Mouse (Mus musculus): ENCODE data around the gene Ripk3.

Ripk3 gene

GRCm38 (mm10) chr14:55762001-55762821, 26.5 kb downstream of the Ripk3 start:
- peak in 1 of 2 experiments; percentile 73 for DNase-seq (ENCODE audit: low spot score in 2 of 2)

- no peak for DNase-seq (ENCODE audit: low spot score in 2 of 2)
Measured at GRCm38 (mm10) chr14:55761163-55761562, 27.5 kb downstream of the Ripk3 start, which contains the start of gene Ltb4r2. TSS of gene Ltb4r2 (plus strand) at chr14:55761428.

- peak; percentile 82 to 92 for DNase-seq (ENCODE audit: low spot score in 2 of 2)
Measured at GRCm38 (mm10) chr14:55760156-55760555, 28.5 kb downstream of the Ripk3 start.

GRCm38 (mm10) chr14:55758363-55758784, 30.3 kb downstream of the Ripk3 start, which contains the start of gene Cideb:
TSS of gene Cideb (minus strand) at chr14:55758458.
- no peak for DNase-seq (ENCODE audit: low spot score in 2 of 2)

- DNase-seq (ENCODE audit: low spot score in 2 of 2) = no peak
Measured at GRCm38 (mm10) chr14:55757566-55757965, 31.1 kb downstream of the Ripk3 start.

GRCm38 (mm10) chr14:55747051-55747847, 41.4 kb downstream of the Ripk3 start:
- DNase-seq (ENCODE audit: low spot score in 2 of 2) = no peak

- DNase-seq (ENCODE audit: low spot score in 2 of 2) = no peak
Measured at GRCm38 (mm10) chr14:55745861-55746237, 42.8 kb downstream of the Ripk3 start.

- peak; percentile 85 to 93 for DNase-seq (ENCODE audit: low spot score in 2 of 2)
Measured at GRCm38 (mm10) chr14:55745180-55745860, 43.3 kb downstream of the Ripk3 start, which contains the start of the genes Dhrs1 and Nop9. TSS of gene Dhrs1 (minus strand) at chr14:55745690. TSS of gene Nop9 (plus strand) at chr14:55745693.

- peak; percentile 86 to 95 for DNase-seq (ENCODE audit: low spot score in 2 of 2)
Measured at GRCm38 (mm10) chr14:55743711-55744110, 45.0 kb downstream of the Ripk3 start.

- no peak for DNase-seq (ENCODE audit: low spot score in 2 of 2)
Measured at GRCm38 (mm10) chr14:55737086-55737687, 51.5 kb downstream of the Ripk3 start.

GRCm38 (mm10) chr14:55735758-55736157, 52.9 kb downstream of the Ripk3 start:
- no peak for DNase-seq (ENCODE audit: low spot score in 2 of 2)

- no peak for DNase-seq (ENCODE audit: low spot score in 2 of 2)
Measured at GRCm38 (mm10) chr14:55735334-55735733, 53.3 kb downstream of the Ripk3 start.
